Mouse (Mus musculus): ENCODE results near the gene Cmtm2b. TPM values are rescaled to one million over a fixed set of nuclear protein-coding genes. Genes with fewer than 3 reads are reported as not detected.
"Not testable (repeated sequence)": the region's sequence is repeated elsewhere in the genome, so short reads cannot be mapped to it uniquely, and the experiment has no call there.

Cmtm2b gene
- total RNA-seq (2014; fragmentation: Nextera tagmentation) (not detected in 2 replicates), total RNA-seq (2017) (not detected in 2 replicates)

GRCm38 (mm10) chr8:104321930-104322329 lies at the start of gene Cmtm2b:
Cmtm2b (plus strand) TSS chr8:104322230.
- not testable (repeated sequence) for ATAC-seq (replicated peaks; ENCODE audit: low FRiP score, low TSS enrichment, poor library complexity, severe bottlenecking)

DNA sequence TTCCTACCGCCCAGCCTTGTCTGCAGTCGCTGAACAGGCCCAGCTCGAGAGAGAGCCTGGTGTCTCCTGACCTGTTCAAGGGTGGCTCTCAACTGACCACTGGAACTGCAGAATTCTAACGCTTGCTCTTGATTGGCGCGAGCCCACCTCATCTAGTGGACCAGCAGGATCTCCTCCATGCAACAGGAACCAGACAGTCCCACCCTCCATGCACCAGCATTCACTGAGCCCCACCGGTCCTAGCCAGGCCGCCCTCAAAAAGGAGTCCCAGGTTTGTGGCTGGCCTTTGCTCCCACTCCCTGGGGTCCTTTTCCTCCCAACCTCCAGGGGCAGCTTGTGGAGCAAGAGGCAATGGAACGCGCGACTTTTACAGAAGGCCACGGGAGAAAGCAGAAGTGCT lies 28.9 kb upstream of the Cmtm2b start, which contains the start of gene Cmtm2a:
Gene Cmtm2a, minus strand, starts transcription at position 101 of the 400 bp plus-strand sequence.
- not testable (repeated sequence) for ATAC-seq (replicated peaks; ENCODE audit: low FRiP score, low TSS enrichment, poor library complexity, severe bottlenecking)

DNA sequence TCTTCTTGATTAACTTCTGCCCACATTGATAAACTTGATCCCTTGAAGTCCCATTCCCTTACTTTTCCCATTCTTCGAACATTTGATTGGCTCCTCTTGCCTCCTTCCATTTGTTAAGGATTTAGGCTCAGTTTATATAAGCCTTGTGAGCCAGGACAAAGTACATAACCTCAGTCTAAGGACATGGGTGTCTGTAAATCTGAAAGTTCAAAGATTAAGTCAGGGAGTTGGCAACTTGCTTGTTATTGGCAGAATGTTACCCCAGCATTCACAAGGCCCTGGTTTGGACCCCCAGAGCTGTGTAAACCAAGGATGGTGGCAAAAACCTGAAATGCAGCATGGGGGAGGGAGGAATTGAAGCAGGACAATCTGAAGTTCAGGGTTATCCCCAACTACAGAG lies 27.6 kb upstream of the Cmtm2b start:
- ATAC-seq (replicated peaks; ENCODE audit: low FRiP score, low TSS enrichment, poor library complexity, severe bottlenecking) = no peak

GRCm38 (mm10) chr8:104301577-104301976 lies 20.5 kb upstream of the Cmtm2b start:
- not testable (repeated sequence) for ATAC-seq (replicated peaks; ENCODE audit: low FRiP score, low TSS enrichment, poor library complexity, severe bottlenecking)

- ATAC-seq (replicated peaks; ENCODE audit: low FRiP score, low TSS enrichment, poor library complexity, severe bottlenecking) = not testable (repeated sequence)
Observed at GRCm38 (mm10) chr8:104302536-104302935, 19.5 kb upstream of the Cmtm2b start.

- ATAC-seq (replicated peaks; ENCODE audit: low FRiP score, low TSS enrichment, poor library complexity, severe bottlenecking) = no peak
Observed at GRCm38 (mm10) chr8:104304962-104305361, 17.1 kb upstream of the Cmtm2b start.

GRCm38 (mm10) chr8:104308341-104308740 lies 13.7 kb upstream of the Cmtm2b start:
- ATAC-seq (replicated peaks; ENCODE audit: low FRiP score, low TSS enrichment, poor library complexity, severe bottlenecking) = not testable (repeated sequence)

- not testable (repeated sequence) for ATAC-seq (replicated peaks; ENCODE audit: low FRiP score, low TSS enrichment, poor library complexity, severe bottlenecking)
Observed at GRCm38 (mm10) chr8:104309441-104310155, 12.4 kb upstream of the Cmtm2b start, which contains the start of the genes Gm45711 and Cmtm1. Gm45711 (minus strand) TSS chr8:104310081. Cmtm1 (minus strand) TSS chr8:104310145.

- ATAC-seq (replicated peaks; ENCODE audit: low FRiP score, low TSS enrichment, poor library complexity, severe bottlenecking) = not testable (repeated sequence)
Observed at GRCm38 (mm10) chr8:104312023-104312422, 10.0 kb upstream of the Cmtm2b start.

DNA sequence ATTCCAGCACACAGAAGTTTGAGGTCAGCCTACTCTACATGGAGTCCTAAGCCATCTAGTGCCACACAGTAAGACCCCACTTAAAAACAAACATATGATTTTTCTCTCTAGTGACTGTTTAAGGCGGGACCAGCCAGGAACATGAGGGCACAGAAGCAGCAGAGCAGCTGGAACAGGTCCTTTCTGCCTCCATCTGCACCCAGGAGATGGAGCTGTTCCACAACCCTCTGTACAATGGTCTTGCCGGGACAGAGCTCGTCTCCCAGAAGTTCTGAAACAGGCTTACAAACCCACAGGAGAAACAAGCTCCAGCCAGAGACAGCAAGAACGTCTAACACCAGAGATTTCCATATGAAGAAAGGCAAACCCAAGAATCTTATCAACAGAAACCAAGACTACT lies 8.7 kb upstream of the Cmtm2b start:
- ATAC-seq (replicated peaks; ENCODE audit: low FRiP score, low TSS enrichment, poor library complexity, severe bottlenecking) = no peak

- not testable (repeated sequence) for ATAC-seq (replicated peaks; ENCODE audit: low FRiP score, low TSS enrichment, poor library complexity, severe bottlenecking)
Observed at GRCm38 (mm10) chr8:104321267-104321666, 763 bp upstream of the Cmtm2b start, which contains the start of gene Gm11020. Gm11020 (plus strand) TSS chr8:104321567.

GRCm38 (mm10) chr8:104332665-104333631 lies 10.9 kb downstream of the Cmtm2b start:
- peak; percentile 75 for ATAC-seq (replicated peaks; ENCODE audit: low FRiP score, low TSS enrichment, poor library complexity, severe bottlenecking)

- no peak for ATAC-seq (replicated peaks; ENCODE audit: low FRiP score, low TSS enrichment, poor library complexity, severe bottlenecking)
Observed at GRCm38 (mm10) chr8:104333786-104334185, 11.8 kb downstream of the Cmtm2b start.

- no peak for ATAC-seq (replicated peaks; ENCODE audit: low FRiP score, low TSS enrichment, poor library complexity, severe bottlenecking)
Observed at GRCm38 (mm10) chr8:104334196-104334595, 12.2 kb downstream of the Cmtm2b start.

- ATAC-seq (replicated peaks; ENCODE audit: low FRiP score, low TSS enrichment, poor library complexity, severe bottlenecking) = no peak
Observed at GRCm38 (mm10) chr8:104336806-104337205, 14.8 kb downstream of the Cmtm2b start.

GRCm38 (mm10) chr8:104337890-104338289 lies 15.9 kb downstream of the Cmtm2b start:
- no peak for ATAC-seq (replicated peaks; ENCODE audit: low FRiP score, low TSS enrichment, poor library complexity, severe bottlenecking)

DNA sequence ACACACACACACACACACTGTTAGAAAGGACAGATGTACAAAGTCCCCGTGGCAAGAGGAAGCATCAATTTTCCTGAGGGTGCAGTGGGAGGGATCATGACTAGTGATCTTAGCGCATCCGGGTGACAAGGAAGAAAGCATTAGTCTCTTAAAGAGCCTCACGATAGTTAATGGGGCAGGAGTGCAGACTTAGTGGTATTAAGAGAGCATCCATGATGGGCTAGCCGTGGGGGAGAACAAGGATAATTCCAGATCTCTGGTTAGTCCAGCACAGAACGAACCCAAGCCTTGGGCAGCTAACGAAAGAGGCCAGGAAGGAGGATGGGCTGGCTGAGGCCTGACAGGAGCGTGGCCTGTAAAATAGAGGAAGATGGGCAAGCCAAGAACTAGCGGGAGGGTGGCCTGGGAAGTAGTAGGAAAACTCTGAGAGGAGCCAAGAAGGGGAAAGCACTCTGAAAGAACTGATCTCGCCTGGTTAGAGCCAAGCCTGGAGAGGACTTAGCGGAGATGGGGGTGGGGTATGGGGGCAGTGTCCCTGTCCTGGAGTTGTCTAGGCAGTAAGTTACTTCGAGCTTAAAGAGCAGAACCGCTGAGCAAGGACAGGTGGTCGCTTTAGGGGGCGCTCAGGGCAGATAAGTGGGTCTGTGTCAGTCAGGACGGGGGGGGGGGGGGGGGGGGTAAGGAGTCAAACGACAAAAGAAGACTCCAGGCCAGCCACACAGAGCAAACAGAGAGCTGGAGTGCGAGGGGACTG lies 17.4 kb downstream of the Cmtm2b start, which contains the start of gene Cmtm3:
Gene Cmtm3, plus strand, starts transcription at position 182 of the 754 bp plus-strand sequence.
- ATAC-seq (replicated peaks; ENCODE audit: low FRiP score, low TSS enrichment, poor library complexity, severe bottlenecking) = no peak

- no peak for ATAC-seq (replicated peaks; ENCODE audit: low FRiP score, low TSS enrichment, poor library complexity, severe bottlenecking)
Observed at GRCm38 (mm10) chr8:104339983-104340232, 17.9 kb downstream of the Cmtm2b start.

All from megakaryocyte-erythroid progenitor cell, adult 5-6 weeks (primary cell).